Mouse (Mus musculus): ENCODE measurements around the gene Hoxc11. TPM values are rescaled to one million over a fixed set of nuclear protein-coding genes. Genes with fewer than 3 reads are reported as not detected.

The Hoxc11 gene
- not detected for total RNA-seq (2021)

DNA sequence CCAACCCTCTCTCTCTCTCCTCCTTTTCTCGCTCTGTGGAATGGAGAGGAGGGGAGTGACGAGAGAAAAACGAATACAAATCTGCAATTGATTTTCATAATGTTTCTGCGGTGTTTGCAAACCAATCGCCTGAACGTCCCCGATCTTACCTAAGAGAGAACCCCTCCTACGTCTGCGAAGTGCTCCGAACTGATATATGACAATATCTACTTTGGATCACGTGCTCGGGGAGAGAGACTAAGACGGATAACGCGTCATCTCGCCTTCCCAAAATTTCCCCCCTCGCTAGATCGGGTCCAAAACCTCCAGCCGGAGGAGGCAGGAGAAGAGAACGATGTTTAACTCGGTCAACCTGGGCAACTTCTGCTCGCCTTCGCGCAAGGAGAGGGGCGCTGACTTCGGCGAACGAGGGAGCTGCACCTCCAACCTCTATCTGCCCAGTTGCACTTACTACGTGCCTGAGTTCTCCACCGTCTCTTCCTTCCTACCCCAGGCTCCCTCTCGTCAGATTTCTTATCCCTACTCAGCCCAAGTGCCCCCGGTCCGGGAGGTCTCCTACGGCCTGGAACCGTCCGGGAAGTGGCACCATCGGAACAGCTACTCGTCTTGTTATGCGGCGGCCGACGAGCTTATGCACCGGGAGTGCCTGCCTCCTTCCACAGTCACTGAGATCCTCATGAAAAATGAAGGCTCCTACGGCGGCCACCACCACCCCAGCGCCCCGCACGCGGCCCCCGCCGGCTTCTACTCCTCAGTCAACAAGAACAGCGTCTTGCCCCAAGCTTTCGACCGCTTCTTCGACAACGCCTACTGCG lies at the start of gene Hoxc11:
Hoxc11 (plus strand) TSS at position 236 of the 815 bp plus-strand sequence.
- no peak for DNase-seq (ENCODE audit: extremely low spot score in 1 of 2, low spot score in 1 of 2)

DNA sequence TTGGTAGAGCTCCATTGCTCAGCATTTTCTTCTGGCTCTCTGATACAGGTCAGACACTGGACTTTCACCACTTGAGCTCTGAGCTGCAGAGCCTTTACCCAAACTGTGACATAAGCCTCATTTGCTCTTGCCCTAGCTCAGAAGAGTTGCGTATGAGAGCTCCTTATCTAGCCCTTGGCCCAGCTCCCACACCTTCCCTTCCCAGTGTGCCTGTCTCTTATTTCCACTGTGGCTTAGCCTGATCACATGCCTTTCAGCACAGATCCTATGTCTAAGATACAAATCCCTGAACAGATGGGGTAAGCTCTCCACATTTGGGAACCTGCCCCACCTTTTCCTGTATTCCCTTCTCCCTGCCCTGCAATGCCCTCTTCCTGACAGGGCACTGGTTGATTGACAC lies 49.3 kb upstream of the Hoxc11 start:
- no peak for DNase-seq (ENCODE audit: extremely low spot score in 1 of 2, low spot score in 1 of 2)

DNA sequence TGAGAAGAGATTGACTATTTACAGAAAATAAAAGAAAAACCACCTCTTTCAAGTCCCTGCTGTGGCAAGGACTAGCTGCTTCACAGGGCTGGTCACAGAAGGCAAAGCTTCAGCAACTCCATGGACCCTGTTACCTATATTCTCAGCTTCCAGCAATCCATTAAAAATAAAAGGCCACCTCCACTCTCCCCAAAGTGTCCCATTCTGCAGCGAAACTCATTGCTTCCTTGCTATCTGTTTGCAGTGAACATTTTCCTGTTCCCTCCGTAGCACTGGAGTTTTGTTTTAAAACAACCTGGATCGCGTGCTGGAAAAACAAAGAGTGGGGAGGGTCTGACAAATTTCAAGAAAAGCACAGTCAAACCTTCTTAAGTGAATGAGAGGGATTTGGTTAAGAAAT lies 44.7 kb upstream of the Hoxc11 start:
- DNase-seq (ENCODE audit: extremely low spot score in 1 of 2, low spot score in 1 of 2): no peak

DNA sequence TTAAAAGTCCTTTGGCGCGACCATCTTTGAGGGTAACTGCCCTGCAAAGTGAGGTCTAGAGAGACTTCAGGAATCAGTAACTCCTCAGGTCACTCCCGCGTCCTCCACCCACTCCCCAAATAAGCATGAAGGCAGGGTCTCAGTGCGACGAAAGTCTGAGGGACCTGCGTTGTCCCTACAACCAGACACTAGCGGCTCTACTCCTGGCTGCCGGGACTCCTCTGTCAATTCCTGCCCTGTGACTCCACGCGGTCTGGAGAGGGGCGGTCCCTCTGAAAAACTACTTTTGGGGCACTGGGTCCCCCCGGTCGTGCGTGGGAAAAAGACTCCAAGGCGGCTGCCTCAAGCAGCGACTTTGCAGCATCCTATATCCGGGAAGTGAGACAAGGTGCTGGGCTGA lies 44.2 kb upstream of the Hoxc11 start:
- no peak for DNase-seq (ENCODE audit: extremely low spot score in 1 of 2, low spot score in 1 of 2)

DNA sequence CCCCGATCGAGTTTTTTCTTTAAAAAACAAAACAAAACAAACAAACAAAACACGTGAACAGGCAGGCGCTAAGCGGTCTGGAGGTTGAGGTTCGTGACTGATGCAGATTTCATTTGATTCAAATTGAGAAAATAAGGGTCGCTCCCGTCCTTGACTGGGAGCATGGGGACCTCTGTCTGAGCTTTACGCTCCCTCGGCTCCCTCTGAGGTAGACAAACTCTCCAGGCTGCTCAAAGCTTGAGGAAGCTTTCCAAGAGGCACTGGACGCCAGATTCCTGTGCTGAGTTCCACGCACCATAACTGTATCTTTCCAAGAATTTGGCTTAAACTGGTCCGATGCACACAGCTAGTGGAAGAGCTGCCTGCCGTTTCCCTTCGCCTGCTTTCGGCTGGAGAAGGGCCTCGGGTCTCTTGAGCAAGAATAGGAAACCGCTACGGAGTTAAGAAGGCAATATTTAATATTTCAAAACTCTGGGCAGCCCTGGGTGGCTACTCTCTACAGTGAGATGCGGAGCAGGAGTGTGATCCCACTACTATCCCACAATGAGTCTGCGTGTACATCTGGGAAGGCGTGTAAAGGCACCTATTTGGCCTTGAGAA lies 43.6 kb upstream of the Hoxc11 start:
- no peak for DNase-seq (ENCODE audit: extremely low spot score in 1 of 2, low spot score in 1 of 2)

DNA sequence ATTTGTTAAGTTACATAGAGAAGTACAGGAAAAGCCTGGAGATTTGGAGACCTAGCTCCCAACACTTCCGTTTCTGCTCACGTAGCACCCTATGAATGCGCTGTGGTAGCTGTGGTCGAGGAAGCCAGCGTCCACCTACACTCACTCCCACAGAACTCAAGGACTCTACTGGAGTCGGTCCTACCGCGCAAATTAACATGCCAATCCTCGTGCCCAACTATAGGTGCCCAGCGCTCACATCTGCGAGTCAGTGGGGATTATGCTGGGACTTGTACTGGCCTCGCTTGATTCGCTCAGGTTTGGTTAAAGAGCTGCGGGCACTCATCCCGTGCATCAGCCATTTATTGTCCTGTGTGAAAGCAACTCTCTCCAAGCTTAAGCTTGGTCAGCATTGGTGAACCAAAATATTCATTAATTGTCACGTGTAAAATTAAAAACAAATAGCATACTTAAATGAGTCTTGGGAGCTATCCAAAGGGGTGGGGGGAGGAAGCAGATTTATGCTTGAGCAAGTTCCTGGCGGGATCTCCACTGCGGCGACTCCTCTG lies 41.1 kb upstream of the Hoxc11 start:
- DNase-seq (ENCODE audit: extremely low spot score in 1 of 2, low spot score in 1 of 2): no peak

DNA sequence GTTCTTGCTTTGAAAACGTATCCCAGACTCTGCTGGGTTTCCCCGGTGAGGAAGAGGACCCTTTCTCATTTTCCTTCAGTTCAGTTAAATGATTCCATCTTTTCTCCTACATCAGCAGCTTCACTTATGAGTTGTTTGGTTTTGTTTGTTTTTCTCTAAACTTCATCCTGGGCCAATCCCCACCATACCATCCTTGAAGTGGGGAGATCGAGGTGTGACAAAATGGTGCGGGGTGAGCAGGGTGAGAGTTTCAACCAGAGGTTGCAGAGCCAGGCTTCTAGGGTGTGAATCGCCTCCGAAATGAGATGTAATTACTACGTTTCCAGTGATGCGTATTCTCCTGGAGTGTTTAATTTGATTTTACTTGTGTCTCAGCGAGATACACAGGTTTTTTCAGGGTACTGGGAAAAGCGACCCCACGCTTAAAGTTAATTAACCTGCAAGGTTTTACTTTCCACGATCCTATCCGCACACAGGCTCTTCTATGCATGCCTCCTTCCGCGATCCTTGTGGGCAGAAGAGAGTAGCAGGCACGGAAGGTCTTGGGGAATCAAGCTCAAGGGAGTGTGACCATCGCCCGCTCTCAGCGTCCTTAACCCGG lies 36.2 kb upstream of the Hoxc11 start:
- no peak for DNase-seq (ENCODE audit: extremely low spot score in 1 of 2, low spot score in 1 of 2)

DNA sequence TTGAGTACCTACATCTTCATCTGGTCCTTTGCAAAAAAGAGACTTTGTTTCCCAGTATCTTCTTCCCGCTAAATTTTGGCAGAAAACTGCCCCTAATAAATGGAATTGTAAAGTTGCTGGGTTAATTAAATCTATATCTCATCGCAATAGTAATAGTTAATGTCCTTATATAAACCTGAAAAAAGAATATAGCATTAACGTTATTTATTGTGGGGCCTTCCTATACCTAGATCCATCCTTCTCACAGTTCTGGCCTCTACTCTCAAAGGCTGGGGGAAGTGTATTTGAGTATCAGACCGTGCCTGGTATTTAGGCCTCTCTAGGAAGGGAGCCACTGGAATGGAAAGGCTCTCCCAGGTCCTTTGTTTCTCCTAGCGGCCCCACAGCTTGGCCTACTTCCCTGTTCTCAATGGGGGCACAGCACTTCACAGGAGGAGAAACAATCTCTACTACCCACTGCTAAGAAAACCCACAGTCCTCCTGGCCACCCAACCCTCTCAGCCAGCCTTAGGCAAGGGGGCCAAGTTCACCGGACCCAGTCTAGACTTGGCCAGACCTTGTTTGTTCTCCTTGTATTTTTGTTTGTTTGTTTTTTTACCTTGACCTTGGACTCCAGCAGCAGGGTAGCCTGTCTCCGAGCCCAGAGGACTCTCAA lies 35.5 kb upstream of the Hoxc11 start:
- no peak for DNase-seq (ENCODE audit: extremely low spot score in 1 of 2, low spot score in 1 of 2)

DNA sequence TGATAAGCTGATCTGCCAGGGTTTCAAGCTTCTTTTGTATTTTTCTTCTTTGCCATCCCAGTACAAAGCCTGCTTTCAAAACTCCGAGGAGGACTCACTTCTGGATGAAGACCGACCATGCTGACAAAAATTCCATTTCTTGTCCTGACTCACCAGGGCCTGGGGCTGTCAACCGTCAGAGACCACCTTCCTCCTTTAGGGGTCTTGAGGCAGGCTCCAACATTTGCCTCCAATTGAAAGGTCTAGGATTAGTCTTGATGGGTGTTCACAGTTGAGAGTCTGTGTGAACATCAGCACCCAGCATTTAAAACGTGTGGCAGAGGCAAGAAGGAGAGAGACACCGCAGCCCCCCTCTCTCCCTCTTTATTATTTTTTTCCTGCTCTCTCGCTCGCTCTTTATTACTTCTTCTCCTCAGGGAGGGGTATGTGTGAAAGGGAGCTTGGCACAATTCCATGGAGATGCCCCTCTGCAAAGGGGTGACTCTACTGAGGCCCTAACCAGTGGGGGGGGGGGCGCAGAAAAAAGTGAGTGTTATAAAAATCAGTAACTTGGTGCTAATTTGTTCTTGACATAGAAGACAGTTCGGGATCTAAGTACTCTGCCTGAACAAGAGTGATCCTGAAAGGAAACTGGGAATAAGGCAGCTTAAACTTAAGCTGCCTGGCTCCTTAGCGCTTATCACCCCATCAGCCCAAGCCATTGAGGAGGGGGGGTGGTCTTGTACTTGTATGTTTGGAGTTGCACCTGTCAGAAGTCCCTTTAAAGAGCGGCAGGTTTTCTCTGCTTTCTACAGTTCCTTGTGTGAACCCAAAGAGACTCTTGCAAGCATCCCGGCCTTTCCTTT lies 34.7 kb upstream of the Hoxc11 start:
- DNase-seq (ENCODE audit: extremely low spot score in 1 of 2, low spot score in 1 of 2): no peak

DNA sequence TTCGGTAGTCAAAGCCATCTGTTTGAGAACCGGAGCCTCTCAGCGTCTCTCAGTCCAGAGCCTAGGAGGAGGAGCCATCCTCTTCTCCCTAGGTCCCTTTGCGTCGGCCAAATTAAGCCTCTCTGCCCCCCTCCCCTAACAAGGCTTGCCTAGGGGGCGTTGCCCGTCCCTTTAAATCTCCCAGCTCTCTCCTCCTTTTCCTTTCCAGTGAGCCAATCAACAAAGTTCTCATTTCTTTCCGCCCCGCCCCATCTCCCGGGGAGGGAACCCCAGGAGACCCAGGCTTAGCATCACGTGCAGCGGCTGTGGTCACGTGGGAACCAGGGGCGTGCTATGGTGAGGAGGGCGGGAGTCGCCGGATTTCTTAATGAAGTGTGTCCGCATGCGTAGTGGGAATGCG lies 33.6 kb upstream of the Hoxc11 start:
- DNase-seq (ENCODE audit: extremely low spot score in 1 of 2, low spot score in 1 of 2): no peak

DNA sequence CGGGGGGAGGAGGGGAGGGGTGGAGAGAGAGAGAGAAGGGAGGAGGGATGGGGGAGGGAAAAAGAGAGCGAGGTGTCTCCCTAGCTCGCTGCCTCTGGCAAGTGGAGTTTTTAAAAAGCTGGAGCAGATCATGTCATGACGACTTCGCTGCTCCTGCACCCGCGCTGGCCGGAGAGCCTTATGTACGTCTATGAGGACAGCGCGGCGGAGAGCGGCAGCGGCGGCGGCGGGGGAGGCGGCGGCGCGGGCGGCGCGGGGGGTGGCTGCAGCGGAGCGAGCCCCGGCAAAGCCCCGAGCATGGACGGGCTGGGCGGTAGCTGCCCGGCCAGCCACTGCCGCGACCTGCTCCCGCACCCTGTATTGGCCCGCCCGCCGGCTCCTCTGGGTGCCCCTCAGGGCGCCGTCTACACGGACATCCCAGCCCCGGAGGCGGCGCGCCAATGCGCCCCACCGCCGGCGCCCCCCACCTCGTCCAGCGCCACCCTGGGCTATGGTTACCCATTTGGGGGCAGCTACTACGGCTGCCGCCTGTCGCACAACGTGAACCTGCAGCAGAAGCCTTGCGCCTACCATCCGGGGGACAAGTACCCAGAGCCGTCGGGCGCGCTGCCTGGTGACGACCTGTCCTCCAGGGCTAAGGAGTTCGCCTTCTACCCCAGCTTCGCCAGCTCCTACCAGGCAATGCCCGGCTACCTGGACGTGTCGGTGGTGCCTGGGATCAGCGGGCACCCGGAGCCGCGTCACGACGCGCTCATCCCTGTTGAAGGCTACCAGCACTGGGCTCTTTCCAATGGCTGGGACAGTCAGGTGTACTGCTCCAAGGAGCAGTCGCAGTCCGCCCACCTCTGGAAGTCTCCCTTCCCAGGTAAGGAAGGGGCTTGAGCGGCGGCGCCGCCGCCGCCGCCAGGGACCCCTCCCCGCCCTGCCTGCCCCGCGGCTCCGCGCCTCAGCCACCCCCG lies 32.9 kb upstream of the Hoxc11 start, which contains the start of gene Hoxc13:
Hoxc13 (plus strand) TSS at position 51 of the 959 bp plus-strand sequence.
- DNase-seq (ENCODE audit: extremely low spot score in 1 of 2, low spot score in 1 of 2): no peak

DNA sequence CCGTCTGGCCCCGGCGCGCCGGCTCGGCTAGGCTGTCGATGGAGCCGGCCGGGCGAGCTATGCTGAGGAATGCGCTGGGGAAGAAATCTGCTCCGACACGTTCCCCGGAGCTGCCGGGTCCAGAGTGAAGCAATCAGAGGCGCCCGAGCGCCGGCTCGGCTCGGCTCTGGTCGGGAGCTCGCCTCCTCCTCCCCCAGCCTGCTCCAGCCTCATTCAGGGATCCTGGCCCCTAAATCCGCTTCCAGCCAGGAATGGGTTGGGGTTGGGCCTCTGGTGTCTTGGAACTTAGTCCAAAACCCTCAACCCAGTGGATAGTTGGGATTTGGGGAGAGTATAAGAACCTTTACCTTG lies 32.2 kb upstream of the Hoxc11 start:
- DNase-seq (ENCODE audit: extremely low spot score in 1 of 2, low spot score in 1 of 2): no peak

DNA sequence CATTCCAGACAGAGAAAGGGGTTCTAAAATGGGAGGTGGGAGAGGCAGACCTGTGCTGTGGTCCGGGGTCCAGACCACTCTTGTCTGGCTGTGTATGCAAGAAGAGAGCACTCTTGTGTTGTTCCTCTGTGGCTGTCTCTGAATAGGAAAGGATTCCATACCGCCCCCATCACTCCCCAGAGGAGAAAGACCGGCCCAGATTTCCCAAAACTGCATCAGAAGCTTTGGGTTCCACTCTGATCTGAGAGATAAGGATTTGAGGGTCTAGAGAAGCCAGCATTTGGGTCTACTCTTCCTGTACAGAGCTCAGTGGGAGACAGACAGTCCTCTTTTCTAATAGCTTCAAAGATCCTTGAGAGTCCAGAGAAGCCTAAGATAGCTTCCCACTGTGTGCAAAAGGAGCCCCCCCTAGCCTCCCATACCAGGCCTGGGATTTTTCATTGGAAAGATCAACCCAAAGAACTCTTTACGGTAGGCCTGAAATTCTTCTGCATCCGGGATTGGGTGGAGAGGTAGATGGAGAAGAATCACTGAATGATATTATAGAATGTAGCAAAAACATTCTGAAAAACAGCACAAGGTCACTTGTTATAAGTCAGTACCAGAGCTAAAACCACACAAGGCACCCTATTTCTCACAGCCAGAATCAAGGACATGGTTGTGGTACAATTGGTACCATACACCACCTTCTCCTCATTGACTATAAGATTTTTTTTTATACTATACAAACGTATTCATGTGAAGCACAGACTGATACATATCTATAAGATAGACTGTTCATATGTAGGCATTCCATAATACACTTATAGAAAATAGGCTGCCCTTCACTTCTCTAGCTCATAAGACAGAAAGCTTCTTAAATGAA lies 31.4 kb upstream of the Hoxc11 start:
- no peak for DNase-seq (ENCODE audit: extremely low spot score in 1 of 2, low spot score in 1 of 2)

DNA sequence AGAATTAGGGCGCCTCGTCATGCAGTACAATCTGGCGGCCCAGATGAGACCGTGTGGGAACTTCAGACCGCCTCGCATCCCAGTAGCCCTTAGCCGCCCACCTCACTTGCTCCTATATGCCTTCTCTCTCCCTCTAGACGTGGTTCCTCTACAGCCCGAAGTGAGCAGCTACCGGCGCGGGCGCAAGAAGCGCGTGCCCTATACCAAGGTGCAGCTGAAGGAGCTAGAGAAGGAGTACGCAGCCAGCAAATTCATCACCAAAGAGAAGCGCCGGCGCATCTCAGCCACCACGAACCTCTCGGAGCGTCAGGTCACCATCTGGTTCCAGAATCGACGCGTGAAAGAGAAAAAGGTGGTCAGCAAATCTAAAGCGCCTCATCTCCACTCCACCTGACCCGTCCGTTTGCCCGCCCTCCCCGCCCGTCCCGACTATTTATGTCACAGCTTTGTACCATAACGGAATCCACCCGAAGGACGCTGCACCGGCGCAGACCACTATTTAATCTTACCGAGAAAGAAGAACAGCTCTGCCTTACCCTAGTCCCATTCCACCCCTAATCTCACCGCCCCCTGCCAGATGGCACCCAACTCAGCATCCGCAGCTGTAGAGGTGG lies 27.1 kb upstream of the Hoxc11 start:
- DNase-seq (ENCODE audit: extremely low spot score in 1 of 2, low spot score in 1 of 2): no peak

DNA sequence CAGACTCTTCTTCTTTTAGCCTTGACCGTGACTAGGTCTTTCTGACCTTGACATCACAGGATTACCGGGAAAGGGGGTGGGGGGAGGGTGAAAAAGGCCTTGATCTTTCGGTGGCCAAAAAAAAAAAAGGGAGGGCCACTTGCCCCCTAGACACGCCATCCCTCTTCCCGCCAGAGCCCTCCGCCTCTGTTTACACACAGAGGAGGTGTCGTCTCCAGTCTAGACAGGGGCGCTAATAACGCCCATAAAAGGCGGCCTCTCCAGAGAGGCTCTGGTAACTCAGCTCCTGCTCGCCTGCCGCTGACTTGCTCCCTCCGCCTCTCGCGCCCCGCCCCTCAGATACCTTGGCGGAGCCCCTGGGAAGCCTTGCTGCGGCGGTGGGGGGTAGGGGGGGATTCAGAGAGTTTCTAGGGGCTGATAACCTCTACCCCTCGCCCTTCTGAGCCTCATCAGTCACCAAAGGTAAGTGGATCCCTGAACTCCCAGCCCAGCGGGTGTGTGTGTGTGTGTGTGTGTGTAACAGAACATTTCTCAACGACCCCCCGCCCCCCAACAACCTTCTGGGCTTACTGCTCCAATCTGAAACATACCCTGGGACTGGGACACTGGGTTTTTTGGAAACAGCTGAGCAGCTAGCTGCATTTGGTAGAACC lies 22.4 kb upstream of the Hoxc11 start:
- no peak for DNase-seq (ENCODE audit: extremely low spot score in 1 of 2, low spot score in 1 of 2)

DNA sequence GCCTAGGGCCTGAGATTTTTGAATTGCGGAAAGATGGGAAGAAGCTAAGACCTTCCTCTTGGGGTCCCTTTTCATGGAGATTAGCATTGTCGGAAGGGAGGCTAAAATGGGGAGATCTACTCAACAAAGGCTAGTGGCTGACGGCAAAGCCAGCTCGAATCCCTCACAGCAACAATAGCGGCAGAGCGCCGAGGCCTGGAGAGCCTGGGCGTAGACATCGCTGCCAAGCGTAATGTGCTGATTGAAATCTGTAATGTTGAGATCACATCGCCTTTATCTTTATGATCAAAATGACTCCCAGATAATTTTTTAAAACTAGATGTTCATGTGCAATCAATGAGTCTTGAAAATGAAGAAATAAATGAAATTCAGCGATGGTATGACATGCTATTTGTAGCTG lies 19.8 kb upstream of the Hoxc11 start:
- DNase-seq (ENCODE audit: extremely low spot score in 1 of 2, low spot score in 1 of 2): no peak

DNA sequence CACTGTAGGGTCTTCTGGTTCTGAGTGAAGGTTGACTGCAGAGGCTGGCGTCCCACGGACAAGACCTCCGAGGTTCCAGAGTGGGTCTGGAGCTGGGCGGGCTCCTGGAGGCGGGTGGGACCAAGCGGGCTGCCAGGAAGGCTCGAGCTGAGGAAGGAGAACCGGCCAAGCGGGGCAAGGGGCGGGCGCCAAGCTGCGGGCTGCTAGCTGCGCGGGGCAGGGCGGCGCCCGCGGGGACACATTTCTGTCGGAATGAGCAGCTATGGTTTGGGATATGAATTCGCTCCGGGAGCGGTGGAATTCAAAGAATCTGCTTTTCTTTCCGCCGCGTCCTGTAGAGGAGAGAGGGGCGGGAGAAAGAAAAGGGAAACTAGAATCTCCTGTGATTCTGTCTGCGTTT lies 19.3 kb upstream of the Hoxc11 start:
- DNase-seq (ENCODE audit: extremely low spot score in 1 of 2, low spot score in 1 of 2): no peak

Measured in layer of hippocampus, postnatal 25 days (tissue).